In the genomic region with DNA sequence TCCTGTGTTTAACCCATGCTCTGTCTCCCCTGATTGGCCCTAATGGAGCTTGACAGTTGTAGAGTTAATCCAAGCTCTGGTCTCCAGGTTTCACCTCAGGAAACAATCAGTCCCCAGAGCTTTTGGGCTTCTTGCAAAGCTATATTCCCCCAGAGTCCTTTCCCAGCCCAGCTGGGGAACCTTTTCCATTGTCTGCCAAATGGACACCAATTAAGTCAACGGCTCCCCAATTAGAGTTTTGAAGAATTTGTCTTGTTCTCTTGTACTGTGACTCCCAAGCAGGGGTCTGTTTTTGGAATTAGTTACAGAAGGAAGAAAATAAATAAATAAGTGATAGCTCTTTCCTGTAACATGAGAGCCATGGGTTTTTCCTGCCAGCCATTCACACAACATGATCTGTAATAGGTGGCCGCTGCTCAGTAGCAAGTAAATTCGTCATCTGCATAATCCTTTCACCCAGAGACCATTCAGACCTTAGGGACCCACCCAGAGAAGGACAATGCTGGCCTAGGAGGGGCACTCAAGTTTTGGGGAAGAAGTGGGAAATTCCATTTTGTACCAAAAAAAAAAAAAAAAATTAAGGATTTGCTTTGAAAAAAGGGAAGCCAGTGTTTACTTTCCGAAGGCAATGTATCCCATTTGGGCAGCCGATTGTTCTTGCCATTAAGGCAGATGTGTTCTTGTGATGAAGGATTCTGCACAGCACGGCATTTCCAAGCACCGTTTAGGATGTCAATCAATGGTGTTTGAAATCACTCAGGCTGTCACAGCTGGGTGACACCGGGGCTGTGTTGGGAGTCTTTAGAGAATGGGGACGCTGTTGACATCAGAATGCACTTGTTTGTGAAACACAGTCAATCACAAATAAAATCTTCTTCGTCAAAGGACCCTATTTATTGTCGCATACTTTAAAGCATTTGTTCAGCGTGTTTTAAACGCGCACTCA, we compare ENCODE assay signal across 13 mouse cellular contexts.
DNase-seq lines count a peak whose midpoint lies in the region; ATAC-seq lines count a peak whose summit lies in the region.
"Had no signal": no experiment of that assay in that cellular context is flagged by ENCODE, and none has a peak within 500 bp of the region (broad histone marks: within the 10 kb centered on the region; RNA-seq: fewer than 3 reads in every experiment).

No protein-coding gene starts in this region.

- H3K4me2 ChIP-seq in embryonic facial prominence, embryonic 14.5 days (ENCODE audit: low read depth, low read length) = no peak overlapping the region; the same call in 1 of the 2 replicates
- 0 out of 2 replicates have a peak overlapping the region, but pooled peaks have one; percentile 10 for H3K4me2 ChIP-seq in limb, embryonic 11.5 days (ENCODE audit: low read depth, severe bottlenecking)
- H3K4me2 ChIP-seq: heart, embryonic 11.5 days had no signal

- H3K4me1 ChIP-seq in embryonic facial prominence, embryonic 14.5 days (ENCODE audit: control insufficient read depth, insufficient read depth, low read length) = no peaks in the 10 kb centered on the region
- peaks cover 11% of the 10 kb centered on the region for H3K4me1 ChIP-seq in limb, embryonic 11.5 days (ENCODE audit: control insufficient read depth, insufficient read depth, low read length)

- no peak overlapping the region for H3K9ac ChIP-seq in embryonic facial prominence, embryonic 14.5 days (ENCODE audit: low read depth, low read length)
- H3K9ac ChIP-seq in limb, embryonic 11.5 days (ENCODE audit: low read length) = no peak overlapping the region

- H3K27me3 ChIP-seq in embryonic facial prominence, embryonic 14.5 days (replicated peaks; ENCODE audit: control insufficient read depth, insufficient read depth, low read length) = no peaks in the 10 kb centered on the region
- H3K27me3 ChIP-seq in limb, embryonic 11.5 days (ENCODE audit: control insufficient read depth, insufficient read depth, low read length) = no peaks in the 10 kb centered on the region

- 13% methylated on average over 14 of the region's 14 CpGs for WGBS in embryonic facial prominence, embryonic 14.5 days
- WGBS in limb, embryonic 11.5 days = 31% methylated on average over 14 of the region's 14 CpGs

- no peak overlapping the region for H3K4me3 ChIP-seq in embryonic facial prominence, embryonic 14.5 days (ENCODE audit: low read depth, low read length)
- H3K4me3 ChIP-seq in limb, embryonic 11.5 days (ENCODE audit: low read depth, low read length) = no peak overlapping the region
- H3K4me3 ChIP-seq: erythroblast, embryonic 14.5 days had no signal

- peak; percentile 4 for DNase-seq in testis, postnatal 14 days (ENCODE audit: low spot score)
- DNase-seq in testis, postnatal 10 days (ENCODE audit: low spot score) = no peak
- peak; percentile 84 for DNase-seq in embryonic facial prominence, embryonic 14.5 days (ENCODE audit: low spot score)
- peak; percentile 37 for DNase-seq in limb, embryonic 11.5 days (ENCODE audit: low spot score)
- DNase-seq in retina, postnatal 1 day = peak; percentile 92
- DNase-seq in gastrocnemius, postnatal 4 days (ENCODE audit: low spot score in 2 of 2) = no peak
- no peak for DNase-seq in ovary, adult 18-20 months (ENCODE audit: low spot score)
- DNase-seq in lung, postnatal 14 days = no peak
- DNase-seq: adrenal gland, postnatal 10 days; cerebellum, adult 11 months; kidney, postnatal 25 days had no signal

- H3K27ac ChIP-seq in embryonic facial prominence, embryonic 14.5 days (replicated peaks; ENCODE audit: low read depth, low read length) = no peak overlapping the region
- H3K27ac ChIP-seq in limb, embryonic 11.5 days (replicated peaks; ENCODE audit: low read depth, low read length) = no peak overlapping the region

- no peaks in the 10 kb centered on the region for H3K9me3 ChIP-seq in embryonic facial prominence, embryonic 14.5 days (ENCODE audit: control insufficient read depth, low read length)
- H3K9me3 ChIP-seq in limb, embryonic 11.5 days (ENCODE audit: control insufficient read depth, low read length) = no peaks in the 10 kb centered on the region

- peak; percentile 81 for ATAC-seq in embryonic facial prominence, embryonic 14.5 days (ENCODE audit: low read depth)
- no peak for ATAC-seq in limb, embryonic 11.5 days (ENCODE audit: insufficient number of reproducible peaks, low FRiP score, low TSS enrichment, low read depth)

- no peaks in the 10 kb centered on the region for H3K36me3 ChIP-seq in embryonic facial prominence, embryonic 14.5 days (ENCODE audit: control insufficient read depth, insufficient read depth, low read length)
- no peaks in the 10 kb centered on the region for H3K36me3 ChIP-seq in limb, embryonic 11.5 days (ENCODE audit: control insufficient read depth, insufficient read depth, low read length)

Comparison
In these comparisons a context has a peak if more than half of its experiments do, and no peak if none do; other contexts are left out.
1. DNase-seq: peak in testis, postnatal 14 days (single experiment), embryonic facial prominence, embryonic 14.5 days (single experiment), limb, embryonic 11.5 days (single experiment) and retina, postnatal 1 day (single experiment); none in testis, postnatal 10 days (single experiment), gastrocnemius, postnatal 4 days (0 of 2), ovary, adult 18-20 months (single experiment) and lung, postnatal 14 days (single experiment).